In the genomic region with DNA sequence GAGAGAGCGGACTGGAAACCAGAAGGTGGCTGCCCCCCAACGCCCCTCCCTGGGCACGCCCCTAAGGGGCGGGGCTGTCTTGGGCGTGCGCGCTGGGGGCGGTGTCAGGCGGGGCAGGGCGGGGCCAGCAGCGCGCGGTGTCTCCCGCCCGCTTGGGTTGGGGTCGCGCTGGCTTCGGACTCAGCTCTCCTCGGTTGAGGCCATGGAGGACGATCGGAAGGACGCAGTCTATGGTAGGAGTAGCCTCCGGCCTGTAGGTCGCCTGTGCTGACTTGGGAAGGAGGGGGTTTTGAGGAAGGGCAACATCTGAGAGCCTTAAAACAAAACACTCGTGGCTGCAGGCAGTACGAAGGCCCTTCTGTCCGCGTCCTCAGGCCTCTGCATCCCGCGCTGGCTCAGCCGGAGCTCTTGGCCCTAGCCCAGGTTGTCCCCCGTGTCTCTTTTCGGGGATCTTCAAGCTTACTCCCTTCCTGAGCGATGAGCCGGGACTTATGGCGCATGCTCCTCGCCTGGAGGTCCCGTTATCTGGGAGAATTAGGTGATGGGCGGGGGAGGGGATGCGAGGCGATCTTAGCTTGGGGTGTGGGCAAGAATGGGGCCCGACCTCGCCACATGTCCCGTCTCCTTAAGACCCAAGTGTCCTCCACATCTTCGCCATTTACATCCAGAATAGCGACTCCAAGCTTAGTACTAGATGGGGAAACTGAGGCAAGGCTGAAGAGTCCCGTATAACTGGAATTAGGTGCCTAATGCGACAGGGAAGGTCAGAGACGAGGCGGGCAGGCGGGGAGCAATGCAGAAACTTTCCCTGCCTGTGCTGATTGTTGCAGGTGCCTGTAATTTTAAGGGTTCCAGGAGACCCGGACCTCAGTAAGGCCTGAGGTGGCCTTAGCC, we compare ENCODE assay signal across 8 mouse cellular contexts. TPM values are rescaled to one million over a fixed set of nuclear protein-coding genes. Genes with fewer than 3 reads are reported as not detected.
A peak's percentile ranks its signal among the peaks of the same experiment; 100 is the strongest.
DNase-seq lines count a peak whose midpoint lies in the region; ATAC-seq and TF ChIP-seq lines count a peak whose summit lies in the region.

Gene Slc44a2, plus strand, starts transcription at position 80 of the 894 bp plus-strand sequence.

- H3K4me2 ChIP-seq in forebrain, embryonic 15.5 days (replicated peaks): peak within 1 kb of the TSS; percentile 87
- H3K4me2 ChIP-seq in neural tube, embryonic 14.5 days (ENCODE audit: low read depth, low read length): peak within 1 kb of the TSS; percentile 79

- H3K4me1 ChIP-seq in forebrain, embryonic 15.5 days: peaks cover 17% of the 10 kb centered on the region
- H3K4me1 ChIP-seq in neural tube, embryonic 14.5 days (ENCODE audit: control insufficient read depth, insufficient read depth, low read length): peaks cover 10% of the 10 kb centered on the region
- peaks cover 20% of the 10 kb centered on the region for H3K4me1 ChIP-seq in testis, adult 2 months (ENCODE audit: control insufficient read depth, insufficient read depth, low read length)

- peak; percentile 60 for TF ChIP-seq POLR2A in testis, adult 2 months (IDR thresholded peaks at IDR 0.05; ENCODE audit: control insufficient read depth, low read depth, low read length)

- TF ChIP-seq CTCF in testis, adult 2 months (IDR thresholded peaks at IDR 0.05; ENCODE audit: control insufficient read depth, insufficient read depth, insufficient replicate concordance, low read depth, low read length): no peak

- peak within 1 kb of the TSS; percentile 83 for H3K9ac ChIP-seq in forebrain, embryonic 15.5 days (replicated peaks)
- peak within 1 kb of the TSS; percentile 73 for H3K9ac ChIP-seq in neural tube, embryonic 14.5 days (replicated peaks; ENCODE audit: low read depth, low read length)

- whole genome bisulfite sequencing in forebrain, embryonic 15.5 days: under 1% methylated on average over 52 of the region's 52 CpGs
- WGBS in neural tube, embryonic 14.5 days: 0% methylated on average over 52 of the region's 52 CpGs

- H3K27me3 ChIP-seq in forebrain, embryonic 15.5 days: no peaks in the 10 kb centered on the region
- H3K27me3 ChIP-seq in neural tube, embryonic 14.5 days (ENCODE audit: control insufficient read depth, insufficient read depth, low read length): no peaks in the 10 kb centered on the region
- no peaks in the 10 kb centered on the region for H3K27me3 ChIP-seq in testis, adult 2 months (ENCODE audit: control insufficient read depth, insufficient read depth, low read length)

- H3K36me3 ChIP-seq in forebrain, embryonic 15.5 days: no peaks in the 10 kb centered on the region
- no peaks in the 10 kb centered on the region for H3K36me3 ChIP-seq in neural tube, embryonic 14.5 days (ENCODE audit: control insufficient read depth, insufficient read depth, low read length)
- H3K36me3 ChIP-seq in testis, adult 2 months (ENCODE audit: control insufficient read depth, insufficient read depth, low read length): no peaks in the 10 kb centered on the region

- peak; percentile 93 for ATAC-seq in forebrain, embryonic 15.5 days (replicated peaks)
- ATAC-seq in neural tube, embryonic 14.5 days (ENCODE audit: low read depth): peak; percentile 93

- H3K9me3 ChIP-seq in forebrain, embryonic 15.5 days: no peaks in the 10 kb centered on the region
- no peaks in the 10 kb centered on the region for H3K9me3 ChIP-seq in neural tube, embryonic 14.5 days (ENCODE audit: control insufficient read depth, low read length)

- H3K4me3 ChIP-seq in forebrain, embryonic 15.5 days: peak within 1 kb of the TSS; percentile 88
- peak within 1 kb of the TSS; percentile 69 for H3K4me3 ChIP-seq in neural tube, embryonic 14.5 days (ENCODE audit: low read depth, low read length)
- peak within 1 kb of the TSS; percentile 87 for H3K4me3 ChIP-seq in testis, adult 2 months (ENCODE audit: control insufficient read depth, low read depth, low read length)

- peak; percentile 71 for DNase-seq in ES-CJ7 (ENCODE audit: low read depth, low spot score)
- DNase-seq in cerebellum, adult 11 months: peak; percentile 82
- DNase-seq in heart, postnatal 14 days: peak; percentile 93 to 95
- peak; percentile 82 for DNase-seq in layer of hippocampus, adult 11-12 months (ENCODE audit: low spot score)
- DNase-seq in lung, adult 18-20 months: peak; percentile 83 to 88

- peak within 1 kb of the TSS; percentile 49 for H3K27ac ChIP-seq in forebrain, embryonic 15.5 days (replicated peaks)
- H3K27ac ChIP-seq in neural tube, embryonic 14.5 days (ENCODE audit: low read depth, low read length): peak within 1 kb of the TSS; percentile 40; the same call in 1 of the 2 replicates
- peak within 1 kb of the TSS; percentile 73 for H3K27ac ChIP-seq in testis, adult 2 months (ENCODE audit: control insufficient read depth, insufficient read depth, low read depth, low read length)

- intact Hi-C loops in heart, postnatal 14 days (cut with DNase I): no loop called here

RNA-seq across cellular contexts. Expression of gene Slc44a2, which starts in this region (rescaled TPM):
- 77.4 and 77.8 TPM in 2 replicates for polyA plus RNA-seq in forebrain, embryonic 15.5 days (2015; fragmentation: Nextera tagmentation; extraction: Ambion mirVana)
- total RNA-seq in heart, postnatal 14 days (2021): 100 to 1,000 TPM; 105 to 116 TPM
- 67.7 and 75.1 TPM in 2 replicates for polyA plus RNA-seq in neural tube, embryonic 14.5 days (2014; fragmentation: Nextera tagmentation; extraction: Ambion mirVana)
- polyA plus RNA-seq in testis, adult 2 months (2012; rRNA removed): 35.1 and 47.1 TPM in 2 replicates

Comparison
In these comparisons a context has a peak if more than half of its experiments do, and no peak if none do; other contexts are left out.
1. Peak in every context shown above with its lines: DNase-seq, ATAC-seq, H3K4me3 ChIP-seq and H3K27ac ChIP-seq.